In genomic region chr1:40680067-40680867, GRCm38 (mm10) we compare ENCODE assay signal across 8 mouse cellular contexts. TPM values are rescaled to one million over a fixed set of nuclear protein-coding genes. Genes with fewer than 3 reads are reported as not detected.
DNase-seq lines count a peak whose midpoint lies in the region; ATAC-seq and TF ChIP-seq lines count a peak whose summit lies in the region.

TSS of gene Slc9a2 (plus strand) at chr1:40680574.

- H3K27ac ChIP-seq in heart, embryonic 11.5 days (ENCODE audit: low read depth, low read length) = no peak within 1 kb of the TSS
- H3K27ac ChIP-seq in embryonic fibroblast, embryonic 13.5 days (ENCODE audit: insufficient read depth, low read length) = no peak within 1 kb of the TSS
- H3K27ac ChIP-seq in hindbrain, embryonic 13.5 days = no peak within 1 kb of the TSS
- H3K27ac ChIP-seq in liver, embryonic 11.5 days (ENCODE audit: low read depth, low read length) = no peak within 1 kb of the TSS
- H3K27ac ChIP-seq in stomach, postnatal 0 days (replicated peaks) = peak within 1 kb of the TSS; percentile 81

- no peaks in the 10 kb centered on the region for H3K36me3 ChIP-seq in heart, embryonic 11.5 days (ENCODE audit: control insufficient read depth, insufficient read depth, low read length)
- H3K36me3 ChIP-seq in hindbrain, embryonic 13.5 days = no peaks in the 10 kb centered on the region
- no peaks in the 10 kb centered on the region for H3K36me3 ChIP-seq in liver, embryonic 11.5 days (ENCODE audit: control insufficient read depth, insufficient read depth, low read length)
- H3K36me3 ChIP-seq in stomach, postnatal 0 days (ENCODE audit: control insufficient read depth, insufficient read depth, low read length) = no peaks in the 10 kb centered on the region

- H3K9me3 ChIP-seq in heart, embryonic 11.5 days (replicated peaks; ENCODE audit: control insufficient read depth, low read length) = no peaks in the 10 kb centered on the region
- no peaks in the 10 kb centered on the region for H3K9me3 ChIP-seq in hindbrain, embryonic 13.5 days
- H3K9me3 ChIP-seq in liver, embryonic 11.5 days (ENCODE audit: control insufficient read depth, low read length) = no peaks in the 10 kb centered on the region
- no peaks in the 10 kb centered on the region for H3K9me3 ChIP-seq in stomach, postnatal 0 days (ENCODE audit: control insufficient read depth, low read length)

- peaks cover 3% of the 10 kb centered on the region; the same call in 1 of the 2 replicates for H3K4me1 ChIP-seq in heart, embryonic 11.5 days (ENCODE audit: control insufficient read depth, insufficient read depth, low read length)
- no peaks in the 10 kb centered on the region for H3K4me1 ChIP-seq in embryonic fibroblast, embryonic 13.5 days (ENCODE audit: control insufficient read depth, insufficient read depth, low read length)
- peaks cover 22% of the 10 kb centered on the region for H3K4me1 ChIP-seq in hindbrain, embryonic 13.5 days (replicated peaks)
- H3K4me1 ChIP-seq in liver, embryonic 11.5 days (replicated peaks; ENCODE audit: control insufficient read depth, insufficient read depth, low read length) = 0 out of 2 replicates have a peak, but pooled peaks cover 2% of the 10 kb centered on the region
- no peaks in the 10 kb centered on the region for H3K4me1 ChIP-seq in stomach, postnatal 0 days (replicated peaks; ENCODE audit: control insufficient read depth, insufficient read depth)

- no peak for TF ChIP-seq EP300 in stomach, postnatal 0 days (optimal IDR thresholded peaks at IDR 0.05)

- peak within 1 kb of the TSS; percentile 65 for H3K4me3 ChIP-seq in heart, embryonic 11.5 days (ENCODE audit: low read depth, low read length)
- H3K4me3 ChIP-seq in embryonic fibroblast, embryonic 13.5 days (ENCODE audit: insufficient read depth, low read length) = peak within 1 kb of the TSS; percentile 46
- H3K4me3 ChIP-seq in hindbrain, embryonic 13.5 days = peak within 1 kb of the TSS; percentile 65
- peak within 1 kb of the TSS; percentile 53 for H3K4me3 ChIP-seq in liver, embryonic 11.5 days (ENCODE audit: low read depth, low read length)
- peak within 1 kb of the TSS; percentile 61 for H3K4me3 ChIP-seq in stomach, postnatal 0 days (ENCODE audit: low read depth, low read length)

- no peak for ATAC-seq in heart, embryonic 11.5 days (replicated peaks; ENCODE audit: insufficient number of reproducible peaks, low FRiP score, low TSS enrichment)
- ATAC-seq in hindbrain, embryonic 13.5 days (ENCODE audit: low FRiP score) = no peak
- ATAC-seq in liver, embryonic 11.5 days (replicated peaks; ENCODE audit: low FRiP score) = no peak
- no peak for ATAC-seq in stomach, postnatal 0 days (ENCODE audit: low FRiP score, low TSS enrichment)
- ATAC-seq in erythroid progenitor cell, adult 5-6 weeks (replicated peaks; ENCODE audit: low FRiP score, poor library complexity, severe bottlenecking) = no peak

- DNase-seq in heart, adult 11 months = no peak
- peak; percentile 84 for DNase-seq in ES-CJ7 (ENCODE audit: low read depth, low spot score)
- no peak for DNase-seq in liver, embryonic 11.5 days (ENCODE audit: low spot score)
- peak; percentile 32 for DNase-seq in stomach, postnatal 0 days (ENCODE audit: low spot score)

- H3K4me2 ChIP-seq in heart, embryonic 11.5 days = peak within 1 kb of the TSS; percentile 99
- H3K4me2 ChIP-seq in hindbrain, embryonic 13.5 days = peak within 1 kb of the TSS; percentile 99
- peak within 1 kb of the TSS; percentile 78 for H3K4me2 ChIP-seq in liver, embryonic 11.5 days
- H3K4me2 ChIP-seq in stomach, postnatal 0 days (replicated peaks; ENCODE audit: low read depth) = peak within 1 kb of the TSS; percentile 99

- H3K27me3 ChIP-seq in heart, embryonic 11.5 days (ENCODE audit: control insufficient read depth, insufficient read depth, low read length) = peaks cover 66% of the 10 kb centered on the region
- peaks cover 69% of the 10 kb centered on the region for H3K27me3 ChIP-seq in hindbrain, embryonic 13.5 days
- H3K27me3 ChIP-seq in liver, embryonic 11.5 days (replicated peaks; ENCODE audit: control insufficient read depth, insufficient read depth, low read length) = peaks cover 51% of the 10 kb centered on the region
- peaks cover 5% of the 10 kb centered on the region; the same call in 1 of the 2 replicates for H3K27me3 ChIP-seq in stomach, postnatal 0 days (ENCODE audit: control insufficient read depth, insufficient read depth, low read length)

- peak within 1 kb of the TSS; percentile 46 for H3K9ac ChIP-seq in heart, embryonic 11.5 days (ENCODE audit: low read depth, low read length)
- H3K9ac ChIP-seq in hindbrain, embryonic 13.5 days = peak within 1 kb of the TSS; percentile 71
- no peak within 1 kb of the TSS for H3K9ac ChIP-seq in liver, embryonic 11.5 days (ENCODE audit: low read depth, low read length)
- H3K9ac ChIP-seq in stomach, postnatal 0 days (ENCODE audit: low read length) = peak within 1 kb of the TSS; percentile 61

- no peak for TF ChIP-seq CTCF in embryonic fibroblast, embryonic 13.5 days (IDR thresholded peaks at IDR 0.05; ENCODE audit: borderline replicate concordance, insufficient read depth, low read length)
- TF ChIP-seq CTCF in stomach, postnatal 0 days (IDR thresholded peaks at IDR 0.05; ENCODE audit: low read depth) = no peak

- TF ChIP-seq POLR2A in embryonic fibroblast, embryonic 13.5 days (IDR thresholded peaks at IDR 0.05; ENCODE audit: low read depth, low read length) = no peak

- WGBS in heart, embryonic 11.5 days (ENCODE audit: insufficient replicate concordance) = 2% methylated on average over 25 of the region's 25 CpGs
- 3% methylated on average over 25 of the region's 25 CpGs for WGBS in hindbrain, embryonic 13.5 days
- WGBS in liver, embryonic 11.5 days = 3% methylated on average over 25 of the region's 25 CpGs
- 3% methylated on average over 25 of the region's 25 CpGs for WGBS in stomach, postnatal 0 days

RNA-seq across cellular contexts. Expression of gene Slc9a2, which starts in this region (rescaled TPM):
- polyA plus RNA-seq in heart, embryonic 11.5 days (2014; fragmentation: Nextera tagmentation; extraction: Ambion mirVana) = not detected in 2 replicates
- 0.11 TPM in 1 of 2 replicates, not detected in the other for polyA plus RNA-seq in embryonic fibroblast, embryonic 13.5 days (2011; ENCODE audit: insufficient read length, low read depth, missing spikeins)
- not detected in 2 replicates for polyA plus RNA-seq in hindbrain, embryonic 13.5 days (2015; fragmentation: Nextera tagmentation; extraction: Ambion mirVana)
- not detected in 2 replicates for polyA plus RNA-seq in liver, embryonic 11.5 days (2014; fragmentation: Nextera tagmentation; extraction: Ambion mirVana)
- polyA plus RNA-seq in stomach, postnatal 0 days (2015; fragmentation: Nextera tagmentation; extraction: Ambion mirVana) = 13.9 and 14.2 TPM in 2 replicates
- total RNA-seq in erythroid progenitor cell, adult 5-6 weeks (2015; ENCODE audit: low replicate concordance) = not detected in 2 replicates
- total RNA-seq in erythroid progenitor cell, adult 5-6 weeks (2017; ENCODE audit: low replicate concordance) = not detected in 2 replicates

Comparison
In these comparisons a context has a peak if more than half of its experiments do, and no peak if none do; other contexts are left out.
1. RNA of gene Slc9a2 (polyA plus RNA-seq): 13.9 to 14.2 TPM in stomach, postnatal 0 days; 0.11 TPM in embryonic fibroblast, embryonic 13.5 days, not detected in hindbrain, embryonic 13.5 days, not detected in heart, embryonic 11.5 days and not detected in liver, embryonic 11.5 days; every median in the first group is over 10 times any median in the second.
2. DNase-seq: peak in ES-CJ7 (single experiment) and stomach, postnatal 0 days (single experiment); none in heart, adult 11 months (single experiment) and liver, embryonic 11.5 days (single experiment).
3. Peak in every context shown above with its lines, with median percentiles within 50 percentile points of each other: H3K4me2 ChIP-seq and H3K4me3 ChIP-seq.